Mouse (Mus musculus): ENCODE results near the gene Usp43.

DNA sequence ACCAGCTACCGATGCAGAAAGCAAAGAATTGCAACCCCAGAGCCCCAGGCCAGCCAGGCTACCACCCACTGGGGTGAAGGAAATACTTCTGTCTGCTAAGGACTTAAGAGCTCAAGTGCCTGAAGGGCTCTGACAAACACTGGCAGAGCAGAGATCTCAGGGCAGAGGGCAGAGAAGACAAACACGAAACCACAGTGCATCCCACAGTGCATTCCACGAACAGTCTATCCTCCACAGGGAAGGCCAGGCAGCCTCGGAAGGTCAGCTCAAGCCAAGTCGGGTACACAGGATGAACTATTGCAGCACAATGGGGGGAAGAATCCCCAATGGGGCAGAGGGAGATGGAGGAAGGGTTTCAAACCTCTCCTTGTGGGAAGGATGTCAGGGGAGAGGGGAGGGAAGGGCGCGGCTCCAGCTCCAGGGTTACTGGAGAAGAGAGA, 60.5 kb downstream of the Usp43 start:
- TF ChIP-seq CTCF (conservative IDR thresholded peaks at IDR 0.05; ENCODE audit: low read length), result no peak
- TF ChIP-seq NANOG (IDR thresholded peaks at IDR 0.05; ENCODE audit: borderline replicate concordance, low read length), result no peak

Measured in E14TG2a.4 (cell line).